Mouse (Mus musculus) limb, embryonic 14.5 days (tissue): ENCODE measurements around the gene Klhdc7a. TPM values are rescaled to one million over a fixed set of nuclear protein-coding genes. Genes with fewer than 3 reads are reported as not detected.

Source experiments
- ATAC-seq: fragments of 200-750 bp; cut with Nextera tagmentation; 2 replicates; pipeline ENCODE4 v1.8.0; 2017; ENCODE audit warnings: low read depth, moderate number of reproducible peaks, moderate TSS enrichment; ENCODE audit not compliant: low FRiP score
- DNase-seq: peaks from one replicate; pipeline ENCODE4 v3.0.0-alpha.2; 2015; ENCODE audit warnings: low spot score
- H3K27ac ChIP-seq: fragments of 300-500 bp; sonication (generic); replicated peaks from 2 replicates; pipeline ENCODE4 v1.5.1; 2014; ENCODE audit warnings: low read depth, mild to moderate bottlenecking, low read length, moderate library complexity, mixed read lengths
- H3K27me3 ChIP-seq: fragments of 300-500 bp; sonication (generic); 2 replicates; pipeline ENCODE4 v1.6.1; 2014; ENCODE audit warnings: low read length, mixed read lengths; ENCODE audit not compliant: control insufficient read depth, insufficient read depth
- H3K36me3 ChIP-seq: fragments of 300-500 bp; sonication (generic); 2 replicates; pipeline ENCODE4 v1.6.1; 2014; ENCODE audit warnings: mild to moderate bottlenecking, low read length, moderate library complexity, mixed read lengths; ENCODE audit not compliant: control insufficient read depth, insufficient read depth
- H3K4me1 ChIP-seq: fragments of 300-500 bp; sonication (generic); 2 replicates; pipeline ENCODE4 v1.6.1; 2014; ENCODE audit warnings: antibody characterized with exemption, low read length, mixed read lengths; ENCODE audit not compliant: control insufficient read depth, insufficient read depth
- H3K4me2 ChIP-seq: fragments of 300-500 bp; sonication (generic); replicated peaks from 2 replicates; pipeline ENCODE4 v1.6.1; 2014; ENCODE audit warnings: low read depth, mild to moderate bottlenecking, low read length, moderate library complexity; ENCODE audit not compliant: severe bottlenecking
- H3K4me3 ChIP-seq: fragments of 300-500 bp; sonication (generic); replicated peaks from 2 replicates; pipeline ENCODE4 v1.5.1; 2014; ENCODE audit warnings: low read length
- H3K9ac ChIP-seq: fragments of 300-500 bp; sonication (generic); 2 replicates; pipeline ENCODE4 v1.6.1; 2014; ENCODE audit warnings: mild to moderate bottlenecking, low read depth, low read length, moderate library complexity; ENCODE audit not compliant: severe bottlenecking
- H3K9me3 ChIP-seq: fragments of 300-500 bp; sonication (generic); 2 replicates; pipeline ENCODE4 v1.6.1; 2016; ENCODE audit warnings: low read length; ENCODE audit not compliant: control insufficient read depth
- POLR2A ChIP-seq: fragments of 200-500 bp; IDR thresholded peaks from 2 replicates; pipeline ENCODE4 v1.8.0; 2012; ENCODE audit warnings: inconsistent platforms, mild to moderate bottlenecking, moderate library complexity, borderline replicate concordance; ENCODE audit not compliant: insufficient read depth, insufficient read length; ENCODE audit errors: extremely low read depth
- whole genome bisulfite sequencing: fragments of 180-500 bp; shearing (Covaris S2); extraction: QIAGEN DNeasy Blood & Tissue Kit; methylation state at CpG from one replicate; pipeline ENCODE4 v1.1.7; 2014; 5-methylcytosine and 5-hydroxymethylcytosine counted together
- polyA plus RNA-seq, 2 experiments: library from polyadenylated mRNA; depleted of rRNA in 1 of 2; stranded (reverse) in 1 of 2; unstranded in 1 of 2; fragments of >200 nt; fragmentation: Nextera tagmentation in 1 of 2; extraction: Ambion mirVana in 1 of 2; gene quantifications; 2 replicates each; pipeline versions ENCODE4 v1.2.1 to v1.2.3; 2012 to 2014

Klhdc7a gene
- polyA plus RNA-seq, 2 experiments, result 0.04 TPM

- peaks cover 37% of the 10 kb centered on the region for H3K27me3 ChIP-seq
- H3K9me3 ChIP-seq, result no peaks in the 10 kb centered on the region; the same call in 1 of the 2 replicates
- TF ChIP-seq POLR2A, result no peak
- no peak for DNase-seq
- 5% methylated on average over 12 of the region's 12 CpGs for WGBS
- H3K9ac ChIP-seq, result no peak overlapping the region
- no peaks in the 10 kb centered on the region for H3K36me3 ChIP-seq
- no peak for ATAC-seq
- H3K27ac ChIP-seq, result no peak overlapping the region
- no peak overlapping the region for H3K4me2 ChIP-seq
- no peak overlapping the region for H3K4me3 ChIP-seq
- H3K4me1 ChIP-seq, result 0 out of 2 replicates have a peak, but pooled peaks cover 4% of the 10 kb centered on the region
These were observed 34.2 kb upstream of the Klhdc7a start for GRCm38 (mm10) chr4:140002069-140002468.

DNA sequence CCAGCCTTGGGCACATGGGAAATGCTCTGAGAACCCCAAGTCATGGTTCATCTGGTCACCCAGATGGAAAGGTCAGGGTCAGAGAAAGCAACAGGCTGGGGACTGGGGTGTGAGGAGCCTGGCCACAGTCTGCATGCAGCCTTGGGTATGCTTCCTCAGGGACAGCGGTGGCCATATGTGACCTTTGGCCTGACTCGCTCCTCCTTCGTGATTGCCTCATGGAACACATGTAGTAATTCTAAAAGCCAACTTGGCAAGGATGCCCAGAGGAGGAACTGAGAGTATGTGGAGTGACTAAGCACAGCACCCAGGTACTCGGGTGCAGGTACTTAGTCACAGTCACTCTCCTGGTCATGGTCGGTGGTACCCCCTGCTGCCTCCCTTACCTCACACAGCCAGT lies 33.1 kb upstream of the Klhdc7a start:
- no peak for DNase-seq
- H3K4me1 ChIP-seq, result 0 out of 2 replicates have a peak, but pooled peaks cover 4% of the 10 kb centered on the region
- ATAC-seq, result no peak
- H3K27ac ChIP-seq, result no peak overlapping the region
- H3K4me2 ChIP-seq, result no peak overlapping the region
- no peak overlapping the region for H3K9ac ChIP-seq
- H3K36me3 ChIP-seq, result no peaks in the 10 kb centered on the region
- H3K27me3 ChIP-seq, result peaks cover 37% of the 10 kb centered on the region
- H3K4me3 ChIP-seq, result no peak overlapping the region
- no peak for TF ChIP-seq POLR2A
- H3K9me3 ChIP-seq, result no peaks in the 10 kb centered on the region; the same call in 1 of the 2 replicates
- 69% methylated on average over 5 of the region's 5 CpGs for WGBS

DNA sequence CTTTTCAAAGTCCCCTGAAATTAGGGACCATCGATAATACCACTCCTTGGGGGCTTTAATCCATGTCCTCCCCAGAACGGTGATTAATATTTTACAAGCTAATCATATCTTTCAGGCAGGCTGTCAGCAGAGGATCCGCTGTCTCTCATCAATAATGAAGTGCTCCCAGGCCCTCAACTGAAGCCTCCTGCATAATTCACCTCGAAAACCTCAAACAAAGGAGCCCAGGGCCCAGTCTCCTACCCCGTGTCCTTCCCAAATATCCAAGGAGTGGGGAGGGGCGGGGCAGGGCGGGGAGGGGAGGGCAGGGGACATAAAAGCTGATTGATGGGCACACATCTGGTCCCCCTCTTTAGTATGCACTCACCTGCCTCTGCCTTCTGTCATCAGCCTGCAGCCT lies 31.2 kb upstream of the Klhdc7a start:
- H3K27me3 ChIP-seq, result peaks cover 21% of the 10 kb centered on the region
- 63% methylated on average over 6 of the region's 7 CpGs for WGBS

GRCm38 (mm10) chr4:139995659-139996058 lies 27.8 kb upstream of the Klhdc7a start:
- Histone ChIP-seq H3K4me3 (no peak overlapping the region), H3K27me3 (no peaks in the 10 kb centered on the region), H3K9me3 (no peaks in the 10 kb centered on the region; the same call in 1 of the 2 replicates), H3K4me1 (no peaks in the 10 kb centered on the region), H3K9ac (no peak overlapping the region), H3K4me2 (no peak overlapping the region), H3K36me3 (no peaks in the 10 kb centered on the region), H3K27ac (no peak overlapping the region)
- DNase-seq, result no peak
- WGBS, result 47% methylated on average over 8 of the region's 8 CpGs
- ATAC-seq, result no peak
- TF ChIP-seq POLR2A, result no peak

More for the DNA sequence above, 31.2 kb upstream of the Klhdc7a start:
- H3K4me3 ChIP-seq, result no peak overlapping the region
- ATAC-seq (no peak), DNase-seq (no peak)
- H3K27ac ChIP-seq, result no peak overlapping the region
- H3K4me2 ChIP-seq, result no peak overlapping the region
- H3K9me3 ChIP-seq, result no peaks in the 10 kb centered on the region; the same call in 1 of the 2 replicates
- H3K36me3 ChIP-seq, result no peaks in the 10 kb centered on the region
- TF ChIP-seq POLR2A, result no peak
- no peaks in the 10 kb centered on the region for H3K4me1 ChIP-seq
- H3K9ac ChIP-seq, result no peak overlapping the region

GRCm38 (mm10) chr4:139993111-139993755 lies 25.4 kb upstream of the Klhdc7a start:
- Histone ChIP-seq H3K4me2 (no peak overlapping the region; the same call in 1 of the 2 replicates), H3K9ac (no peak overlapping the region), H3K36me3 (no peaks in the 10 kb centered on the region), H3K4me3 (no peak overlapping the region), H3K27ac (no peak overlapping the region), H3K27me3 (no peaks in the 10 kb centered on the region), H3K4me1 (no peaks in the 10 kb centered on the region), H3K9me3 (no peaks in the 10 kb centered on the region; the same call in 1 of the 2 replicates)
- no peak for TF ChIP-seq POLR2A
- 11% methylated on average over 7 of the region's 16 CpGs for WGBS
- no peak for DNase-seq
- no peak for ATAC-seq
